Mouse (Mus musculus): ENCODE results near the gene Nedd4.

Gene Nedd4

GRCm38 (mm10) chr9:72795243-72795642 is 133.1 kb downstream of the Nedd4 start:
- DNase-seq (ENCODE audit: low spot score): no peak

- DNase-seq (ENCODE audit: low spot score): no peak
Measured at GRCm38 (mm10) chr9:72797136-72797621, 135.0 kb downstream of the Nedd4 start.

All from adipocyte (in vitro differentiated cells).